Mouse (Mus musculus): ENCODE measurements around the gene Ptpn11.

DNA sequence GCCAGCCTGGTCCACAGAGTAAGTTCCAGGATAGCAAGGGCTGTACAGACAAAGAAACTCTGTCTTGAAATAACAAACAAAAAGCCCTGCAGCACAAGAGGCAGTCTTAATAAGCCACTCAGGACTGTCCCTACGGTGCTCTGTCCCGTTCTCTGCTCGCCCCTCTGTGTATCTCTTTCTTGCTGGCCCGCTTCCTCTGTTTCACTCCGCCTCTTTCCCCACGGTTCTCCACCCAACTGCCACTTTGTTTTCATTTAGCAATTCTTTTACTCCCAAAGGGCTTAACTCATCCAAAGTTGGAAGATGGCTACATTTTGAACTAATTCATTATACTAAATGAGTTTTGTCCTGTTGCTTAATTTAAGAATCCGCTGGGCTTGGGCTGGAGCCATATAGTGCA lies 50.9 kb downstream of the Ptpn11 start:
- TF ChIP-seq GATA1 (IDR thresholded peaks at IDR 0.05; ENCODE audit: low read length) (no peak), TAL1 (IDR thresholded peaks at IDR 0.05; ENCODE audit: low read length) (no peak)
